Mouse (Mus musculus): Measurements from ENCODE around the gene Nol7. TPM values are rescaled to one million over a fixed set of nuclear protein-coding genes. Genes with fewer than 3 reads are reported as not detected.

Nol7 gene
- polyA plus RNA-seq, 1 experiment from 2014 or later, result 208 TPM

DNA sequence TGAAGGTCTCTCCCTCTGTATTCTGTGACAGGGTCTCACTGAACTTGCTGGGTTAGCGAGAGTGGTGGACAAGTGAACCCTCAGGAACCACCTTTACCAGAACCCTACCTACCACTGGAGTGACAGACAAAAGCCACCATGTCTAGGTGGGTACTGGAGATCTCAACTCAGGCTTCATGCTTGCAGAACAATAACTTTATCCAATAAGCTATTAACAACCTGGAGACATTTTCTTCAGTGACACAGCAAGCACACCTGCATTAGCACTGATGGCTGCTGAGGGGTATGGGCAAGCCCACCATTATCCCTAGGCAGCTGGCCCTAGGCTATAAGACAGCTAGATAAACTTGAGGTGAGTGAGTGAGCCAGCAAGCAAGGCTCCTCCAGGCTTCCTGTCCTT, 42.2 kb downstream of the Nol7 start:
- Histone ChIP-seq H3K4me2 (replicated peaks) (no peak overlapping the region), H3K27ac (replicated peaks) (no peak overlapping the region), H3K4me3 (no peak overlapping the region), H3K4me1 (0 out of 2 replicates have a peak, but pooled peaks cover 2% of the 10 kb centered on the region), H3K9ac (replicated peaks) (no peak overlapping the region), H3K36me3 (no peaks in the 10 kb centered on the region), H3K9me3 (no peaks in the 10 kb centered on the region), H3K27me3 (no peaks in the 10 kb centered on the region)
- no peak for ATAC-seq (ENCODE audit: low FRiP score, low read depth)
- WGBS, result 94% methylated on average over 1 of the region's 1 CpGs

DNA sequence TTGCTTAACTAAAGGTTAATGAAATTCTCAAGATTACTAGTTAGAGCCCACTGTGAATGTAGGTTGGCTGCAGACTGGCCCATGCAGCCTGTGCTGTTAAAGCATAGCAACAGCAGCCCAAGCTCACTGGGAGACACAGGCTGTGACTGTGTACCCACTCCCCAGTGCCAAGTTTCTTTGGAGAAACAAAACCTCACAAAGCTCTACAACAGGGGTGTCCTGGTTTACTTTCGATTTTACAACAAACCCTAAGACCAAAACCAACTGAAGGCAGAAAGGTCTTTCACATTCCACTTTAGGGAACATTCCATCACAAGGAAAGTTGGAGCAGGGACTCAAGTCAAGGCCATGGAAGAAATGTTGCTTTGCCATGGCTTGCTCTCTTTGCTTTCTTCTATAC, 44.4 kb downstream of the Nol7 start:
- ATAC-seq (ENCODE audit: low FRiP score, low read depth), result no peak
- Histone ChIP-seq H3K27me3 (no peaks in the 10 kb centered on the region), H3K9ac (replicated peaks) (no peak overlapping the region), H3K27ac (replicated peaks) (no peak overlapping the region), H3K9me3 (no peaks in the 10 kb centered on the region), H3K4me2 (replicated peaks) (no peak overlapping the region), H3K4me3 (no peak overlapping the region), H3K4me1 (0 out of 2 replicates have a peak, but pooled peaks cover 6% of the 10 kb centered on the region), H3K36me3 (no peaks in the 10 kb centered on the region)
- 92% methylated on average over 1 of the region's 1 CpGs for WGBS

DNA sequence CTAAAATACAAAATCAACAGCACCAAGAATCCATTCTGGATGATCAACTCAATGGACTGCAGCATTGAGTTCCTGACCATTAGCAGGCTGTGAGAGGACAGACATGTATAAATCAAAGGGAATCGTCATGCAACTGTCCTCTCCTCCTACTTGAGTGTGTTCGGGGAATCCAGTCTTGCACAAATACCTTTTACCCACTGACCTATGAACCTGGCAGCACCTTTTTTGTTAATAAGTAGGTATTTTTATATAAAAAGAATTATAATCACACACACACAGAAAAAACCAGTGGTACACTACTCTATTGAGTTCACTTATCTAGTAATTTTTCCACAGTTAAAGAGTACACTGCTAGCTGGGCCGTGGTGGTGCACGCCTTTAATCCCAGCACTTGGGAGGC, 45.5 kb downstream of the Nol7 start:
- no peak overlapping the region for H3K4me3 ChIP-seq
- H3K4me1 ChIP-seq, result 0 out of 2 replicates have a peak, but pooled peaks cover 6% of the 10 kb centered on the region
- no peaks in the 10 kb centered on the region for H3K27me3 ChIP-seq
- no peak overlapping the region for H3K27ac ChIP-seq (replicated peaks)
- no peak for ATAC-seq (ENCODE audit: low FRiP score, low read depth)
- H3K9me3 ChIP-seq, result no peaks in the 10 kb centered on the region
- H3K36me3 ChIP-seq, result no peaks in the 10 kb centered on the region
- 91% methylated on average over 4 of the region's 4 CpGs for WGBS
- H3K4me2 ChIP-seq (replicated peaks), result no peak overlapping the region
- H3K9ac ChIP-seq (replicated peaks), result no peak overlapping the region

DNA sequence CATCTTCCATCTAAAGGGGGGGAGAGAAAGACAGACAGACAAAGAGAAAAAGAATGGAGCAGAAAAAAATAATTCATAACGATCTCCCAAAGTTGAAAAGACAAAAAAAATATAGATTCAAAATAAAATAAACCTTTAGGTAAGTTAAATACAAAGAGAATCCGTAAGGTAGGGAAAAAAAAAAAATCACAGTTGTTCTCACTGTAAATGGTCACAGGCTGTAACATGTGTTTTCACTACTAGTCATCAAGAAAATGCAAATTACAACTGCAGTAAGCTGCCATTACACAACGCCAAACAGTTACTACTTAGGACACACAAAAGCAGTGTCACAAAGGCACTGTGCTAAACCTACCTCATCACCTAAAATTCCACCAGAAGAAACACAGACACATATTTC, 46.5 kb downstream of the Nol7 start:
- no peak for ATAC-seq (ENCODE audit: low FRiP score, low read depth)
- Histone ChIP-seq H3K4me2 (replicated peaks) (no peak overlapping the region), H3K9ac (replicated peaks) (no peak overlapping the region), H3K27me3 (no peaks in the 10 kb centered on the region), H3K4me1 (0 out of 2 replicates have a peak, but pooled peaks cover 6% of the 10 kb centered on the region), H3K27ac (replicated peaks) (no peak overlapping the region), H3K9me3 (no peaks in the 10 kb centered on the region), H3K36me3 (no peaks in the 10 kb centered on the region), H3K4me3 (no peak overlapping the region)
- WGBS, result 88% methylated on average over 3 of the region's 3 CpGs

DNA sequence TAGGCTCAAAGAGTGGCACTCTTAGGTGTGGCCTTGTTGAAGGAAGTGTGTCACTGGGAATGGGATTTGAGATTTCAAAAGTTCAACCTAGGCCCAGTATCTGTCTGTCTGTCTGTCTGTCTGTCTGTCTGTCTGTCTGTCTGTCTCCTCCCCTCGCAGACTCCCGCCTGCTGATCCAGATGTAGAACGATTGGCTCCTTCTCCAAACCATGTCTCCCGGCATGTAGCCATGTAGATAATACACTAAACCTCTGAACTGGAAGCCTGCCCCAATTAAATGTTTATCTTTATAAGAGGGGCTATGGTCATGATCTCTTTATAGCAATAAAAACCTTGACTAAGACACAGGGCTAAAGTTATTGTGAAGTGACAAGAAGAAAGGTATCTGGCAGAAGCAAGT, 47.6 kb downstream of the Nol7 start:
- 89% methylated on average over 4 of the region's 4 CpGs for WGBS
- Histone ChIP-seq H3K4me2 (replicated peaks) (no peak overlapping the region), H3K9ac (replicated peaks) (no peak overlapping the region), H3K27me3 (no peaks in the 10 kb centered on the region), H3K4me3 (no peak overlapping the region), H3K36me3 (no peaks in the 10 kb centered on the region), H3K9me3 (no peaks in the 10 kb centered on the region), H3K27ac (replicated peaks) (no peak overlapping the region), H3K4me1 (0 out of 2 replicates have a peak, but pooled peaks cover 6% of the 10 kb centered on the region)
- no peak for ATAC-seq (ENCODE audit: low FRiP score, low read depth)

DNA sequence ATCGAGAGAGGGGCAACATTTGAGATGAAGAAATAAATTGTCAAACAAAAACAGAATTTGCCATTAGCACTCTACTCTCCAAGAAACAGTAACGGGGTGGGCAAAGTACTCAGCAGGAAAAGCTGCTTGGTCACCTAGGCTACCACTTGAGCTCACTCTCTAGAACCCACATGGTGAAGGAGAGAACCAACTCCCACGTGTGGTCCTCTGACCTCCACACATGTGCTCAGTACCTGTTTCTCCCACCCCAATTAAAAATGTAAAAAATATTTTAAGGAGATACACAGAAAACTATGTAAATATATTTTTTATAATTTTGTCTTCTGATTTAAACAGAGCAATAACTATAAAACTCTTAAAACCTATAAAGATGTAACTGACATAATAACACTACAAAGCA, 49.5 kb downstream of the Nol7 start:
- Histone ChIP-seq H3K9me3 (no peaks in the 10 kb centered on the region), H3K27me3 (no peaks in the 10 kb centered on the region), H3K36me3 (no peaks in the 10 kb centered on the region), H3K9ac (replicated peaks) (no peak overlapping the region), H3K4me2 (replicated peaks) (no peak overlapping the region), H3K4me1 (peaks cover 6% of the 10 kb centered on the region), H3K4me3 (no peak overlapping the region), H3K27ac (replicated peaks) (no peak overlapping the region)
- 75% methylated on average over 3 of the region's 3 CpGs for WGBS
- no peak for ATAC-seq (ENCODE audit: low FRiP score, low read depth)

DNA sequence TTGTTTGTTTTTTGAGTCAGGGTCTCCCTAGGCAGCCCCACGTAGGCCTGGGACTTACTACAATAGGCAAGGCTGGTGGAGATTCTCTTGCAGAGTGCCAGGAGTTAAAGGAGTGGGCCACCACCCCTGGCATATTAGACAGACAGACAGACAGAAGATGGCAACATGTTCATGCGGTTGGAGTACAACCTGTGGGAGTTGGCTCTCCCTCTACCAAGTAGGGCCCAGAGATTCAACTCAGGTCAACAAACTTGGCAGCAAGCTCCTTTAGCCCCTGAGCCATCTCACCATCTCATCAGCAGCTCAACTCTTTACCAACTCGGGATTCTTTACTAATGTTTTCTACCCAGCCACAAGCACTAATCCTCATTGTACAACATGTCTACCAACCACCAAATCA, 52.5 kb downstream of the Nol7 start:
- H3K27me3 ChIP-seq, result no peaks in the 10 kb centered on the region
- no peaks in the 10 kb centered on the region for H3K36me3 ChIP-seq
- H3K27ac ChIP-seq (replicated peaks), result no peak overlapping the region
- peaks cover 20% of the 10 kb centered on the region for H3K4me1 ChIP-seq
- H3K9ac ChIP-seq (replicated peaks), result no peak overlapping the region
- H3K4me2 ChIP-seq (replicated peaks), result no peak overlapping the region
- no peak overlapping the region for H3K4me3 ChIP-seq
- ATAC-seq (ENCODE audit: low FRiP score, low read depth), result no peak
- WGBS, result 89% methylated on average over 3 of the region's 3 CpGs
- H3K9me3 ChIP-seq, result no peaks in the 10 kb centered on the region

DNA sequence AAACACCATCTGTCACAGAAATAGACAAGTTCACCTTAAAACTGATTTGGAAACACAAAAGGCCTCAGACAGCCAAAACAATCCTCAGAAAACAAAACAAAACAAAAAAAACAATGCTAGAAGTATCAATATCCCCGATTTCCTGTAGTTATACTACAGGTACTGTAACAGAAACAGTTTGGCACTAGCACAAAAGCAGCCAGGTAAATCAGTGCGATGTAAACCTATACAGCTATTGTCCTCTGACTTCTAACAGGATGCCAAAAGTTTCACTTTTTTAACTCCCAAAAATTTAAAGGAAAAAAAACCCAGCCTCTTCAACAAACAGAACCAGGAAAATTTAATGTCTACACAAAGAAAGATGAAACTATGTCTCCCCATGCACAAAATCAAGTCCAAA, 54.0 kb downstream of the Nol7 start:
- Histone ChIP-seq H3K9me3 (no peaks in the 10 kb centered on the region), H3K9ac (replicated peaks) (no peak overlapping the region), H3K4me2 (replicated peaks) (no peak overlapping the region), H3K36me3 (no peaks in the 10 kb centered on the region), H3K27me3 (no peaks in the 10 kb centered on the region), H3K4me1 (peaks cover 18% of the 10 kb centered on the region), H3K4me3 (no peak overlapping the region), H3K27ac (replicated peaks) (no peak overlapping the region)
- 86% methylated on average over 2 of the region's 2 CpGs for WGBS
- no peak for ATAC-seq (ENCODE audit: low FRiP score, low read depth)

DNA sequence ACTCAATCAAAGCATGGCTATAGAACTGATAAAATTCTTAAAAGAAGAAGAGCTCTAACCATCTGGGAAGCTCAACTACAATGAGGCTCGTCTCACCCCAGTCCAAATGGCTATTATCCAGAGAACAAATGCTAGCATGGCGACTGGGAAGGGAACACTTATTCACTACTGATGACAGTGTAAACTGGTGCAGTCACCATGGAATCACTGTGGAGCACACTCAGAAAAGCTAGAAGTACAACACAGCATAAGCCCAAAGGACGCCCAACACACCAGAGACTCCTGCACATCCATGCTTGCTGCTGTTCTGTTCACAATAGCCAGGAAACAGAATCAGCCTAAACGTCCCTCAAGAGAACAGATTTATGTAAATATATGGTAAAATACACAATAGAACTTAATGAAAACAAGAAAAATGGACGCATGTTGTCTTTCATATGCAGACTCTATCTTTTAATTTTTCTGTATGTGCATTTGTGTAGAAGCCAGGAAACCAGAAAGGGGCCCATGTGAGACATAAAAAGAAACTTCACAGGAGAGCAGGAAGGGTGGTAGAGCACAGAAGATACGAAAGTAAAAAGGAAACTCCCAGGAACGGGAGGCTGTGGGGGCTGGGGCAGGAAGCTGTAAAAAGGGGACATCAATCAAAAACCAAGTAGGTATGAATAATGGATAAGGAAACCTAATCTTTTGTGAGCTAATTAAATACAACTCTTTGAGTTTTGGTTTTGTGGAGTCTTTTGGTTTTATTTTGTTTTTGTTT, 54.8 kb downstream of the Nol7 start:
- 36% methylated on average over 7 of the region's 7 CpGs for WGBS
- H3K4me3 ChIP-seq, result no peak overlapping the region

DNA sequence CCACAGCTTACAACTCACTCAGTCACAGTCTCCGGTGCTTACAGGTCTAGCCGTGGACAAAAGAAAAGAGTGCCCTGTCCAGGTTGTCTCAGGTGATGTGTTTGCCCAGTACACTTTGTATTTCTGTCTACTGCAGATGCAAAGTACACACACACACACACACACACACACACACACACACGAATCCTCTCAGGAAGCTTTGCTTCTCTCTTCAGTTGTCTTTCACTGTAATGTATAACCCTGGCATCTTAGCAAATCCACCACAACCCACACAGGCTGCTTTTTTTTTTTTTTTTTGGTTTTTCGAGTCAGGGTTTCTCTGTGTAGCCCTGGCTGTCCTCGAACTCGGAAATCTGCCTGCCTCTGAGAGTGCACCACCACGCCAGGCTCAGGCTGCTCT, 56.2 kb downstream of the Nol7 start:
- 93% methylated on average over 7 of the region's 7 CpGs for WGBS
- Histone ChIP-seq H3K9ac (replicated peaks) (no peak overlapping the region), H3K27me3 (no peaks in the 10 kb centered on the region), H3K27ac (replicated peaks) (no peak overlapping the region), H3K4me3 (no peak overlapping the region), H3K36me3 (no peaks in the 10 kb centered on the region), H3K4me1 (peaks cover 16% of the 10 kb centered on the region), H3K9me3 (no peaks in the 10 kb centered on the region), H3K4me2 (replicated peaks) (no peak overlapping the region)
- no peak for ATAC-seq (ENCODE audit: low FRiP score, low read depth)

More for the DNA sequence above, 54.8 kb downstream of the Nol7 start:
- H3K4me1 ChIP-seq, result peaks cover 16% of the 10 kb centered on the region
- H3K9me3 ChIP-seq, result no peaks in the 10 kb centered on the region
- H3K27me3 ChIP-seq, result no peaks in the 10 kb centered on the region
- no peaks in the 10 kb centered on the region for H3K36me3 ChIP-seq
- H3K9ac ChIP-seq (replicated peaks), result no peak overlapping the region
- peak overlapping the region; percentile 46 for H3K27ac ChIP-seq (replicated peaks)
- ATAC-seq (ENCODE audit: low FRiP score, low read depth), result no peak
- peak overlapping the region; percentile 14; the same call in 1 of the 2 replicates for H3K4me2 ChIP-seq (replicated peaks)

Data from midbrain, embryonic 12.5 days (tissue).